Mouse (Mus musculus): ENCODE results near the gene Epp13. TPM values are rescaled to one million over a fixed set of nuclear protein-coding genes. Genes with fewer than 3 reads are reported as not detected.

Epp13 gene
- polyA plus RNA-seq (2017; shearing (Covaris generic)), result not detected

DNA sequence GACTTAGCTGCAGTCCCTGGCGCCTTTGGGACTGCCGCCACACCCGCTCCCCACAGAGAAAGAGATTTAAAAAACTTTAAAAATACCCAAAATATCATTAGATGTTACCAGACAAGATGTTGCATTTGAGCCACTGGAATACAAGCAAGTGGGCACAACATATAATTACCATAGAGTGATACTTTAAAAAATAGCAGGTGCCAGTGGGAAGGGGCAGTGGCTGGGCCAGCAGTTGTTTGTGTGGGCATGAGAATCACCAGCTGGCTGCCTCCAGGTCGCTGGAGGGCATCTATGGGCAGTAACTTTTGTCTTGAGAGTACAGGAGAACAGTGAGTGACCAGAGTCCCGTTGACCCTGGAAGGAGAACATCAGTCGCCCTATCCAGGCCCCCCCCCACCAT lies at the start of gene Epp13:
Gene Epp13, plus strand, starts transcription at position 301 of the 400 bp plus-strand sequence.

DNA sequence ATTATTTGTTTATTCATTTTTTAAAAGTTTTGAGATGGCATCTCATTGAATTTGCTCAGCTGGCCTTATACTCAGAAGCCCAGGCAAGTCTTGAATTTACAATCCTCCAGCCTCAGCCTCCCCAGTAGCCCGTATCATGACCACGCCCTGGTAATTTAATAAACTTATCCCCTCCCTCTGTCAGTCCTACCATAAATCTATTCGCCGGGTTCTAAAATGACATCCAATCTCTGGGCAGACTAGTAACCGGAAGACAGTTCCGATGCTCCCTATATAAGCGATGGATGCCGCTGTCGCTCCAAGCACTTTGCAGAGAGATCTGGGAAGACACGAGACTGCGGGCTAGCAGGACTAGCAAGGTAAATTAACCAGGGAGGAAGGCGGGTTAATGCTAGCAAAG lies 30.5 kb upstream of the Epp13 start, which contains the start of gene Zscan5b:
Gene Zscan5b, plus strand, starts transcription at position 301 of the 400 bp plus-strand sequence.

DNA sequence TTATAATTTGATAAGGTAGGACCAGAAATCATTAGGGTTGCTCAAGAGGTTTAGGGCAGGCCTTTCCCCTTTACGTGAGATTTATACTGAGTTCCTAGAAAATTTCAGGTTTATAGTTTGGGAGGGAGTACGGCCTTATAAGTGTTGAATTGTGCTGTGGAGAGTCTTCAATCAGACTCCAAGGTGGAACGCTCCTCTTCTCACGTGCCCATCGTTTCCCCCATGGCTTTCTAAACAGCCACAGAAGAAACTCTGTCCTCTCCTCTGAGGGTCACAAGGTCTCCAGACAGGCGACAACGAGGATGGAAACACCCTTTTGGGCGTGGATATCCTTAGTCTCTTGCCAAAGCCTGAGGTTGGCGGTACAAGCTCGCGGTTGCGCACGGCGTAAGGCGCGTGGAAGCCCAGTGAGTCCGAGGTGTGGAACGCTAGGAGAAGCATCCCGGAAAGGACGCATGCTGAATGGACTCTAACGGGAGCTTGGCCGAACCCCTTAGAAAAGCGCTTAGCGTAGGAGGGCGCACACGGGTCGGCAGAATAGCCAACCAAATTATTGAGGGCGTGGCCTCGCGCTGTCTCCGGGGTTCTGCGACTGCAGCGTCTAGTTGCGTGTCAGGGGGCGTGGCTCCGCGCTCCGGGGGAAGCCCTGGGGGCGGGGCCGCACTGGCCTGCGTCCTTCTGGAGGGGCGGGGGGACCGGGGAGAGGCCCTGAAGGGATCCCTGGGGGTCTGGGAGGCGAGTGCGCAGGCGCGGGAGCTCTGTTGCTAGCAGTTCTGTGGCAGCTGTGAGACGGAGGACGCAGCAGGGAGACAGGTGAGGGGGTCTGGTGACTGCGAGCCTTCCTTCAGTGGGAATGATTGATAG lies 33.6 kb downstream of the Epp13 start, which contains the start of gene Zfp667:
Gene Zfp667, plus strand, starts transcription at position 738 of the 864 bp plus-strand sequence.

DNA sequence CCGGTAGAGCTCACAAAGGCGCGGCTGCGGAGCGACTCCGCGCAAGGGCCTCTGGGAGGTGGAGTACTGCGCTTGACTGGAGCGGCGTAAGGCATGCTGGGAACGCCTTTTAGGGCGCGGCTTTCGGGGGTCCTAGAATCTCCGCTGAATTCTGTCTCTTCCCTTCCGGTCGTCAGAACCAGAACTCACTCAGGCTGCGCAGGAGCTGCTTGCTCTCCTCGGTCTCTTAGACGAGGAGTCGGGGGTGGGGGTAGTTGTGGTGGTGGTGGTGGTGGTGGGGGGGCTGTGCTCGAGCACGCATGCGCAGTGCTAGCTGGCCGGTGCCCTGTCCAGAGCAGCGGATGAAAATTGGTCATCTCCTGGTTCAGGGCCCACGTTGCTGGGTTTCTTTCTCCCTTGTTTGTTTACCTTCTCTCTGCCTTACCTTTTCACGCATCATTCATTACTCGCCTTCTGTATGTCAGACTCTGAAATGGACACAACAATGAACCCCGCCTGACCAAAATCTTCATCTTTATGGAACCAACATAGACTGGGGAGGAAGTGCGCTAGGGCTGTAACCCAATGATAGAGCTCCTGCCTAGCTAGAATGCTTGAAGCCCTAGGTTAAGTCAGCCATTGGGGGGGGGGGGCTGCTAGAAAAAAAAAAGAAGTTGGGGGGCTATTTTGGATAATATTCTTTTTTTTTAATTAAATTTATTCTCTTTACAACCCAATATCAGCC lies 78.9 kb downstream of the Epp13 start, which contains the start of gene Zfp583:
Gene Zfp583, minus strand, starts transcription at position 53 of the 724 bp plus-strand sequence.

Other genes starting within 250 kb of the Epp13 start
- gene Vmn1r65, start 241.7 kb upstream of the Epp13 start, polyA plus RNA-seq (2017; shearing (Covaris generic)), result not detected
- not detected for gene Nlrp4c, start 207.5 kb upstream of the Epp13 start, polyA plus RNA-seq (2017; shearing (Covaris generic))
- 30.4 TPM for gene Zfp787, start 96.7 kb upstream of the Epp13 start, polyA plus RNA-seq (2017; shearing (Covaris generic))
- 10.5 TPM for gene Zfp444, start 80.5 kb upstream of the Epp13 start, polyA plus RNA-seq (2017; shearing (Covaris generic))
- not detected for gene Galp, start 55.6 kb upstream of the Epp13 start, polyA plus RNA-seq (2017; shearing (Covaris generic))
- not detected for gene Zscan5b, start 30.4 kb upstream of the Epp13 start, polyA plus RNA-seq (2017; shearing (Covaris generic))
- 8.0 TPM for gene Zfp667, start 33.9 kb downstream of the Epp13 start, polyA plus RNA-seq (2017; shearing (Covaris generic))
- 2.2 TPM for gene Zfp583, start 78.6 kb downstream of the Epp13 start, polyA plus RNA-seq (2017; shearing (Covaris generic))
- gene Gm3854, start 91.0 kb downstream of the Epp13 start, polyA plus RNA-seq (2017; shearing (Covaris generic)), result 0.65 TPM
- 5.0 TPM for gene Zfp78, start 110.6 kb downstream of the Epp13 start, polyA plus RNA-seq (2017; shearing (Covaris generic))
- 18.3 TPM for gene Zfp28, start 130.6 kb downstream of the Epp13 start, polyA plus RNA-seq (2017; shearing (Covaris generic))
- gene Smim17, start 146.0 kb downstream of the Epp13 start, polyA plus RNA-seq (2017; shearing (Covaris generic)), result not detected
- gene Gm20715, start 157.6 kb downstream of the Epp13 start, polyA plus RNA-seq (2017; shearing (Covaris generic)), result not detected
- gene Olfr1344, start 186.0 kb downstream of the Epp13 start, polyA plus RNA-seq (2017; shearing (Covaris generic)), result not detected
- 0.04 TPM for gene Olfr1336, start 203.5 kb downstream of the Epp13 start, polyA plus RNA-seq (2017; shearing (Covaris generic))
- gene Olfr1346, start 214.4 kb downstream of the Epp13 start, polyA plus RNA-seq (2017; shearing (Covaris generic)), result not detected
- gene Olfr5, start 234.2 kb downstream of the Epp13 start, polyA plus RNA-seq (2017; shearing (Covaris generic)), result not detected
- not detected for gene Olfr1347, start 247.0 kb downstream of the Epp13 start, polyA plus RNA-seq (2017; shearing (Covaris generic))